Mouse (Mus musculus) spleen, adult 2 months (tissue): ENCODE data around the gene Dnajc15.

Experiments used
- CTCF ChIP-seq: fragments of 200-500 bp; IDR thresholded peaks from 2 replicates; pipeline ENCODE4 v1.5.1; 2011; ENCODE audit warnings: mild to moderate bottlenecking, inconsistent platforms; ENCODE audit not compliant: insufficient read depth, insufficient read length, insufficient replicate concordance; ENCODE audit errors: extremely low read depth
- POLR2A ChIP-seq: fragments of 200-500 bp; IDR thresholded peaks from 2 replicates; pipeline ENCODE4 v1.6.1; 2011; ENCODE audit warnings: low read depth, low read length, inconsistent platforms

- TF ChIP-seq CTCF (no peak), POLR2A (no peak)
Measured at GRCm38 (mm10) chr14:77825891-77826290, 49.0 kb downstream of the Dnajc15 start.
